Mouse (Mus musculus) heart, adult 2 months (tissue): Measurements from ENCODE around the gene Fastkd5.

Experiments
- CTCF ChIP-seq: fragments of 200-600 bp; IDR thresholded peaks from 2 replicates; pipeline ENCODE4 v1.8.1; 2022; ENCODE audit warnings: antibody characterized with exemption, mild to moderate bottlenecking, moderate library complexity
- POLR2A ChIP-seq: fragments of 200-500 bp; IDR thresholded peaks from 2 replicates; pipeline ENCODE4 v1.6.1; 2011; ENCODE audit warnings: mild to moderate bottlenecking, low read depth, low read length, control low read depth; ENCODE audit not compliant: insufficient read depth

- TF ChIP-seq CTCF (no peak), POLR2A (no peak)
These were observed 50.0 kb downstream of the Fastkd5 start for GRCm38 (mm10) chr2:130579791-130580190.
